Mouse (Mus musculus) 3134 (cell line): ENCODE measurements around the gene Gcnt1.
A peak's percentile ranks its signal among the peaks of the same experiment; 100 is the strongest.

Experiments used
- DNase-seq: peaks from one replicate; pipeline ENCODE4 v3.0.0-alpha.2; 2011; ENCODE audit warnings: low spot score; ENCODE audit not compliant: insufficient read length; ENCODE audit errors: extremely low read depth

The Gcnt1 gene

GRCm38 (mm10) chr19:17368557-17368956, 4.1 kb downstream of the Gcnt1 start:
- no peak for DNase-seq

GRCm38 (mm10) chr19:17366364-17367090, 6.1 kb downstream of the Gcnt1 start:
- DNase-seq, result no peak

- DNase-seq, result peak; percentile 42
These were observed 7.9 kb downstream of the Gcnt1 start for GRCm38 (mm10) chr19:17364741-17365140.

DNA sequence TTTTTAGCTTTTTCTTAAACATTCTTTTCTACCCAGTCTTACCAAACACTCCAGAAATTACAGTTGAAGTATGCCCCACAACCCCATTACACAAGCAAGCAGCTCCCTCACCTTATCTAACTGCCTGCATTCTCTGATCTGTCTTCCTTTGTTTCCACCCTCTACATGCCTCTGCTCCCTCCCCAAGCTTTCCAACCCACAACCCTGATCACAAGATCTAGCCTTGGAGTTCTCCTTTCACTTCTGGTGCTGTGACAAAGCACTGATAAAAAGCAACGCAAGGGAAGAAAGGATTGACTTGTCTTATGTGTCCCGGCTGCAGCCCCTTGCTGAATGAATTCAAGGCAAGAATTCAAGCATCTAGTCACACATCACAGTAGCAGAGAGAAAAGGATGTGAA, 11.5 kb downstream of the Gcnt1 start:
- no peak for DNase-seq

- DNase-seq, result no peak
These were observed 13.2 kb downstream of the Gcnt1 start for GRCm38 (mm10) chr19:17359315-17359890.

DNA sequence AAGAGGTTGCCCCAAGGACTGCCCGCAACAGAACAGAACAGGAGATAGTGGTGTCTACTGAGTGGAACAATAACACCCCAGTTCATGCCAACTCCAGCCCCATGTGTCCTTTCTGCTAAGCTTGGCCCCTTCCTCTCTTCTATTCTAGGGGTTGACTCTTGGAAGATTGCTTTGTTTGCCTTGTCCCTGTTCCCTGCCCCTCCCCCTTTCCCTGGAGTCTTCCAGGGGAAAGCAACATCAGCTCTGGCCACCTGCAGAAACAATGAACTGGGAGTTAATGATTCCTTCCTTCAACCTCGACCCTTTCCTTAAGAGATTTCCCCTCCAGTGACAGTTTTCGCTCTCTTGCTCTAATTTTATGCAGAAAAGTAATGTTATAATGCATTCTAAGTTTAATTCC, 15.3 kb downstream of the Gcnt1 start:
- no peak for DNase-seq

DNA sequence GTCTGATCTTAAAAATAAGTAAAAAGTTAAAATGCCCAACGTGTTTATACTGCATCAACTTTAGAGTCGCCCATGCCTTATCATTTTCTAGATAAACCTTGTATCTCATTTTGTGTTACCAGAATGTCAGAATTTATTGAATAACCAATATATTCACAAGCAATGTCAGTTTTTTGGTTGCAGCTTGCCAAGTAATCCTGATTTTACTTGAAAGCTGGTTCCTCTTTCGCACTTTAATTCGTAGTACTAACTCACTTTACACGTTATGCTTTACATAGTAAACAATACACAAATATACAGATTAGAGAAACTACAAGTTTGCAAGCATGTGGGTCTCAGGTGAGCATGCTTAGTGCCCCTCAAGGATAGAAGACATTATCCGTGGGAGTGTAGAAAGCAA, 15.7 kb downstream of the Gcnt1 start:
- no peak for DNase-seq

- no peak for DNase-seq
These were observed 16.4 kb downstream of the Gcnt1 start for GRCm38 (mm10) chr19:17355950-17356867.

GRCm38 (mm10) chr19:17355361-17355760, 17.3 kb downstream of the Gcnt1 start:
- no peak for DNase-seq

DNA sequence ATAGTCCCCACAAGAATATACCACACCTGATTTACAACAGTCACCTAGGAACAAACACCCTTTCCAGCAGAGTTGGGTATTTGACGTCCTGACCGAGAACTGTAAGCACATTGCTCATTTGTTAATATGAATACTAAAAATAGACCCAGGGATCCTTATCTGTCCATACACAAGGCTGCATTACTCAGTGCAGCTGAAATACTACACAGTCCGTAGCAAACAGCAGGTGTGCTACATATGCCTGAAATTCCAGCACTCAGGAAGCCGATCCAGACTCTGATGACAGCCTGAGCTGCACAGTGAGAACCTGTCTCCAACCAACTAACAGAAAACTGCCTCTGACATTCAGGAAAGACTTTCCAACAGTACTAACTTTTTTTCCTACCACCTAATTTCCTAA, 17.8 kb downstream of the Gcnt1 start:
- no peak for DNase-seq

GRCm38 (mm10) chr19:17354362-17354761, 18.3 kb downstream of the Gcnt1 start:
- DNase-seq, result no peak

DNA sequence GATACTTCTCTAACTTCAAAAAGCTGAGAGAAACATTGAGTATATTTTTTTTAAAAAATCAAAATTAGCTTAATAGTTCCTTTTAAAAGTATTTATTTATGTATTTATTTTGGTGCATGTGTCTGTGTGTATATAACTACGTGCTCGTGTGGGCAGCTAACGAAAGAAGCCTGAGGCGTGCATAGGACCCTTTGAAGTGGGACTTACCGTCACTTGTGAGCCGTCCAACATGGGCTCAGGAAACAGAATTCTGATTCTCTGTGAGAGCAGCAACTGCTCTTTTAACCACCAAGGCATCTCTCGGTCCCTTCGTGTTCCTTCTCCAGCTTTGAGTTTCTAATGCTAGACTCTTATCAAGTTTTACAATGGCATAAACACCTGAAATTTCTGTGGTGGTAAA, 18.9 kb downstream of the Gcnt1 start:
- no peak for DNase-seq

- no peak for DNase-seq
These were observed 24.8 kb downstream of the Gcnt1 start for GRCm38 (mm10) chr19:17347852-17348251.

GRCm38 (mm10) chr19:17346716-17347474, 25.7 kb downstream of the Gcnt1 start:
- no peak for DNase-seq

GRCm38 (mm10) chr19:17344881-17345280, 27.8 kb downstream of the Gcnt1 start:
- DNase-seq, result no peak

- DNase-seq, result no peak
These were observed 33.1 kb downstream of the Gcnt1 start for GRCm38 (mm10) chr19:17339563-17339962.

- DNase-seq, result no peak
These were observed 35.5 kb downstream of the Gcnt1 start for GRCm38 (mm10) chr19:17337057-17337679.

DNA sequence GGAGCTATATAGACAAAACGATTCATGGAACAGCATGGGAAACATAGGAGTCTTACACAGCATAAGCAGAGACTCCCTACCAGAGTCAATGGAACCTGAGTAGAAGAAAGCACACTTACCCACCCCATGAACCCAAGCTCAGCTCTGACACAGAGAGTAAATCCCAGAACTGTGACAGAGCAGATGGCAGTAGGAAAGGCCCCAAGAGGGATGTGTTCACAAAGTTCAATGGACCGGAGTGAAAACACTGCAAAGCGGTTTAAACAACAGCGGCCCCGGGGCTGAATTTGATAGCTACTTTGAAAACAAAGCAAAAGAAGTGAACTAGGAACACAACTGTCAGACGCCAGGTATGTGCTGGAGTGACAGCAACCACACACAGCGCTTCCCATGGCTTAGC, 36.0 kb downstream of the Gcnt1 start:
- DNase-seq, result no peak

GRCm38 (mm10) chr19:17334644-17335333, 37.9 kb downstream of the Gcnt1 start:
- no peak for DNase-seq

DNA sequence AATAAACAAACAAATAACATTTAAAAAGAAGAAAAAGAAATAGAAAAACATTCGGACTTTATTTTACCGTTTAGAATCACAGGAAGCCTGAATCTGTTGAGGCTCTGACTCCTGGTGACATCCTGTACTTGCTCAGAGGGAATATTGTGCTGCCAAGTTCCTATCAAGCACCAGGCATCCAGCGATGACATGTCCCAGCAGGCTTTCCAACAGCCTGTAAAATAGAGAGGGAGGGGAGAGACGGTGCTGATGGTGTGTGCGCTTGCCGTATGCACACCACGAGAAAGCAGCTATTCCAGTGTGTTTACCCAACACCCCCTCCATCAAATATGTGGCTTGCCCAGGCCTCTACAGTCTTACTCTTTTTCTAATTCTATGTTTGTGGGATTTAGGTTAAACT, 39.6 kb downstream of the Gcnt1 start:
- DNase-seq, result no peak
